Mouse (Mus musculus) cerebellum, adult 2 months (tissue): Measurements from ENCODE around the gene Etl4. TPM values are rescaled to one million over a fixed set of nuclear protein-coding genes. Genes with fewer than 3 reads are reported as not detected.

Source experiments
- DNase-seq, 2 experiments: peaks; one replicate each; pipeline ENCODE4 v3.0.0; 2021
- H3K27ac ChIP-seq: fragments of 200-500 bp; 2 replicates; pipeline ENCODE4 v1.5.1; 2012; ENCODE audit warnings: low read length, control low read depth, inconsistent platforms; ENCODE audit not compliant: insufficient read depth
- H3K27me3 ChIP-seq: fragments of 200-500 bp; 2 replicates; pipeline ENCODE4 v1.6.1; 2012; ENCODE audit warnings: inconsistent platforms, mild to moderate bottlenecking, low read length, moderate library complexity; ENCODE audit not compliant: control insufficient read depth, insufficient read depth
- H3K4me1 ChIP-seq: fragments of 200-500 bp; 2 replicates; pipeline ENCODE4 v1.6.1; 2011; ENCODE audit warnings: low read length; ENCODE audit not compliant: control insufficient read depth, insufficient read depth
- H3K4me3 ChIP-seq: fragments of 200-500 bp; replicated peaks from 2 replicates; pipeline ENCODE3; 2011; ENCODE audit warnings: mild to moderate bottlenecking, low read depth, low read length, control low read depth; ENCODE audit not compliant: insufficient read depth
- CTCF ChIP-seq: fragments of 200-500 bp; IDR thresholded peaks from 2 replicates; pipeline ENCODE4 v1.5.1; 2011; ENCODE audit warnings: low read depth, mild to moderate bottlenecking, control low read depth, low read length, moderate library complexity, borderline replicate concordance; ENCODE audit not compliant: insufficient read depth
- POLR2A ChIP-seq: fragments of 200-500 bp; IDR thresholded peaks from 2 replicates; pipeline ENCODE4 v1.6.1; 2011; ENCODE audit warnings: low read length, control low read depth, borderline replicate concordance; ENCODE audit not compliant: insufficient read depth
- WGBS: fragments of 180-500 bp; shearing (Covaris S2); methylation state at CpG from one replicate; pipeline ENCODE4 v1.1.7; 2018; 5-methylcytosine and 5-hydroxymethylcytosine counted together
- polyA plus RNA-seq: library from polyadenylated mRNA; depleted of rRNA; stranded (reverse); fragments of >200 nt; gene quantifications from 2 replicates; pipeline ENCODE4 v1.2.3, GENCODE M21; 2012

The Etl4 gene
- polyA plus RNA-seq, 1 experiment, result 40.1 TPM

DNA sequence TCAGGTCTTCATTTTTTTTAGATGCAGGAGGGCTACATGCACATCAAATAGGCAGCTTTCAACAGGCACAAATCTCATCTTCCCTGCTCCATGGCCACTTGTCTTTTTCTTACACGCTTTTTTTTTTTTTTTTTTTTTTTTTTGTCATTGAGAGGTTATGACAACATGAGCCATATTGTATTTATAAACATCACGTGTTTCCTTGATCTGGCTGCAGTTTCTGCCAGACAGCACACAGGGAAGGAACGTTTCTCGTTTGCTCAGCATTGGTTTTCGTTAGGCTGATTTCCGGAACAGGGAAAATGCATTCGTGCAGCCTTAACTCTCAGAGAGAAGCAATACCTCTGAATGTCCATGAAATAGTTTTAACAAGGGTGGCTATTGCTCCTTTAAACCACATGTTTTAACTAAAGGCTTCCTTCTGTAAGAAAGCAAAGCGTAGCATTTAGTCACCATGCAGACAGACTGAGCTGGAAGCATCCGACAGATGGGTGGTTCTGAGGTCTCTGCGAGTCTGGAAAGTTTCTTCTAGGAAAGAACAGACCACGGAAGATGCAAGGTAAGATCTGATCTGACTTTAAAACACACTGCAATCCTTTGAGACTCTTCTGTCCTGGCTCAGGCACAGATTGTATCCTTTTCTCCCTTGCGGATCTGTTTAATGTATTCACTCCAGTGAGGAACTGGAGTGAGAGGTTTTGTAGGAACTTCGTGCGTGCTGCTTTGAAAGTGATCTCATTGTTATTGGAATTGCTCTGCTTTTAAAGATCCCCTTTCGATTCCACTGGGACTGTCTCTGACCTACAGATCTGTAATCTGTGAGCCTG, 812.8 kb downstream of the Etl4 start:
- H3K27ac ChIP-seq, result no peak overlapping the region
- 12% methylated on average over 15 of the region's 15 CpGs for WGBS
- no peaks in the 10 kb centered on the region; the same call in 1 of the 2 replicates for H3K27me3 ChIP-seq
- H3K4me1 ChIP-seq, result no peaks in the 10 kb centered on the region
- TF ChIP-seq POLR2A, result no peak
- no peak for TF ChIP-seq CTCF
- DNase-seq, result no peak
- H3K4me3 ChIP-seq, result peak overlapping the region; percentile 4

- WGBS, result 43% methylated on average over 2 of the region's 2 CpGs
- no peak for DNase-seq
- Histone ChIP-seq H3K27ac (no peak overlapping the region), H3K27me3 (no peaks in the 10 kb centered on the region; the same call in 1 of the 2 replicates), H3K4me3 (no peak overlapping the region), H3K4me1 (no peaks in the 10 kb centered on the region)
- TF ChIP-seq CTCF, result no peak
- no peak for TF ChIP-seq POLR2A
Observed at GRCm38 (mm10) chr2:20723990-20724745, 814.6 kb downstream of the Etl4 start.

DNA sequence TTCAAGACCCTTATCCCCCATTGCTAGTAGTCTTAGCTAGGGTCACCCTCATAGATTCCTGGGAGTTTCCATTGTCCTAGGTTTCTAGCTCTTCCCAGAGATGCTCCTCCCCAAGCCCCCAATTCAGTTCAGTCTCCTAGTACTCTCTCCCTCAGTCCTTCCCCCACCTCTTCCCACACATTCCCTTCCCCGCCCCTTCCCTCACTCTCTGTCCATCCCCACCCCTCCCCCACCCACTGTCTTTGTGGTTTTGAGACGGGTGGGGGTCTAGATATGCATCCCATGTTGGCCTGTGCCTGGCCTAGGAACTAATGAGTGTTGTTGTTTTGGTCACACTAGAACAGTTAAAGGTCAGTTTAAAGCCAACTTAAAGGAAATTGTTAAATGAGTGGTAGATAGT, 817.4 kb downstream of the Etl4 start:
- WGBS, result 74% methylated on average over 2 of the region's 2 CpGs
- H3K27ac ChIP-seq, result no peak overlapping the region
- no peak overlapping the region for H3K4me3 ChIP-seq
- no peaks in the 10 kb centered on the region for H3K4me1 ChIP-seq
- no peaks in the 10 kb centered on the region; the same call in 1 of the 2 replicates for H3K27me3 ChIP-seq
- TF ChIP-seq CTCF (no peak), POLR2A (no peak)
- no peak for DNase-seq

DNA sequence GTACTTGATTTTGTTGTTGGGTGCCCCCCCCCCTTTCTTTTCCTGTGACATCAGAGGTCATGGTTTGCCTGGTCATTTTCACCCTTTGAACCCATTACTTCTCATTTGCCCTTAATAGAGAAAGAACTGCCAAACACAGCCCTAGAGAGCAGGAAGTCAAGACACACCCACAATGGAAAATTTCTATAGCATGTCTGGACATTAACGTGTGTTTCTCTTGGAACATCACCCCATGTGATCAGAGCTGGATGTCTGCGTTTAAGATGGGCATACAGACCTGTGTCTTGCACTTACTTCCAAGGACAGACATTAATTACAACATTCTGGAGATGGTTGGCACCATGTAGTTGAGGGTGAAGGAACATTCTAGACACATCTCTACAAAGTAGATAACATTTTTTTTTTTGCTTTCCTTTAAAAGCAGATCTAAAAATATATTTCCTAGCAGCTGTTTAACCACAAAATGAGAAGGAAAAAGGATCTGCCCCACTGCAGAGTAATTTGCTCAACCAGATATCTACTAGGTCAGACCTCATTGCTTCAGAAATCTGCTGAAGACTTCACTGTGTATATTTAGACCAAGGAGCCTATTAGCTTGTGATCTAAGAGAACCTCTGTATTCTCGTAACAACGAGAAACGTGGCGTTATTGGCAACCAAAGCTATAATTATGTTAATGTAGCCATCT, 818.3 kb downstream of the Etl4 start:
- WGBS, result 84% methylated on average over 6 of the region's 6 CpGs
- Histone ChIP-seq H3K4me3 (no peak overlapping the region), H3K4me1 (no peaks in the 10 kb centered on the region), H3K27ac (no peak overlapping the region), H3K27me3 (no peaks in the 10 kb centered on the region; the same call in 1 of the 2 replicates)
- no peak for TF ChIP-seq CTCF
- no peak for TF ChIP-seq POLR2A
- no peak for DNase-seq

- H3K27me3 ChIP-seq, result no peaks in the 10 kb centered on the region
- no peak overlapping the region for H3K27ac ChIP-seq
- DNase-seq, result no peak
- no peak for TF ChIP-seq CTCF
- TF ChIP-seq POLR2A, result no peak
- 19% methylated on average over 3 of the region's 3 CpGs for WGBS
- no peaks in the 10 kb centered on the region for H3K4me1 ChIP-seq
- no peak overlapping the region for H3K4me3 ChIP-seq
Observed at GRCm38 (mm10) chr2:20735444-20735843, 825.9 kb downstream of the Etl4 start.

- no peak for DNase-seq
- Histone ChIP-seq H3K27ac (no peak overlapping the region), H3K27me3 (no peaks in the 10 kb centered on the region), H3K4me3 (no peak overlapping the region), H3K4me1 (no peaks in the 10 kb centered on the region)
- no peak for TF ChIP-seq POLR2A
- no peak for TF ChIP-seq CTCF
- WGBS, result 78% methylated on average over 7 of the region's 7 CpGs
Observed at GRCm38 (mm10) chr2:20736324-20737015, 826.9 kb downstream of the Etl4 start.
